Mouse (Mus musculus) heart, adult 18-20 months (tissue): ENCODE measurements around the gene A630095N17Rik. TPM values are rescaled to one million over a fixed set of nuclear protein-coding genes. Genes with fewer than 3 reads are reported as not detected.

Source experiments
- microRNA-seq, 2 experiments: library from miRNA; unstranded; fragments of <30 nt; microRNA quantifications; one replicate each; pipeline ENCODE4 v1.2.0; 2022
- total RNA-seq, 2 experiments: library from RNA; stranded (reverse); gene quantifications; 2 replicates each; pipeline ENCODE4 v1.2.3; 2021

Gene A630095N17Rik
- total RNA-seq, 2 experiments from 2014 or later, result not detected

Small RNAs within 50 kb of the gene (microRNA-seq; reads per million reads assigned to microRNA genes)
- 0 reads per million in 2 experiments for gene Gm27943

Other genes starting within 250 kb of the A630095N17Rik start
- 1 to 10 TPM; 3.8 to 4.6 TPM for gene Nhej1, start 106.9 kb downstream of the A630095N17Rik start, total RNA-seq
- gene Slc23a3, start 98.2 kb downstream of the A630095N17Rik start, total RNA-seq, result under 1 TPM; 0.32 to 0.49 TPM
- 10 to 100 TPM; 22.5 to 27.4 TPM for gene Cnppd1, start 89.4 kb downstream of the A630095N17Rik start, total RNA-seq
- gene Retreg2, start 89.3 kb downstream of the A630095N17Rik start, total RNA-seq, result 10 to 100 TPM; 20.3 to 23.0 TPM
- 10 to 100 TPM; 12.1 to 14.1 TPM for gene Zfand2b, start 63.5 kb downstream of the A630095N17Rik start, total RNA-seq
- 10 to 100 TPM; 28.5 to 29.4 TPM for gene Abcb6, start 51.7 kb downstream of the A630095N17Rik start, total RNA-seq
- gene Ankzf1, start 40.0 kb downstream of the A630095N17Rik start, total RNA-seq, result 10 to 100 TPM in 1 of 2 experiments, 1 to 10 TPM in 1; 7.8 to 10.8 TPM
- gene Atg9a, start 39.9 kb downstream of the A630095N17Rik start, total RNA-seq, result 10 to 100 TPM; 58.8 to 68.8 TPM
- gene Glb1l, start 21.3 kb downstream of the A630095N17Rik start, total RNA-seq, result 1 to 10 TPM; 2.0 to 2.5 TPM
- 10 to 100 TPM; 35.8 to 36.5 TPM for gene Stk16, start 21.3 kb downstream of the A630095N17Rik start, total RNA-seq
- gene Tuba4a, start 12.2 kb downstream of the A630095N17Rik start, total RNA-seq, result 1,000 to 10,000 TPM in 1 of 2 experiments, 100 to 1,000 TPM in 1; 973 to 1,125 TPM
- 100 to 1,000 TPM; 123 to 127 TPM for gene Dnajb2, start 4.3 kb upstream of the A630095N17Rik start, total RNA-seq
- gene Ptprn, start 32.4 kb upstream of the A630095N17Rik start, total RNA-seq, result 1 to 10 TPM; 1.2 to 2.0 TPM
- gene Resp18, start 46.3 kb upstream of the A630095N17Rik start, total RNA-seq, result not detected
- 10 to 100 TPM; 80.9 to 88.3 TPM for gene Dnpep, start 85.9 kb upstream of the A630095N17Rik start, total RNA-seq
- 1,000 to 10,000 TPM; 1,347 to 1,386 TPM for gene Des, start 128.2 kb upstream of the A630095N17Rik start, total RNA-seq
- 100 to 1,000 TPM; 115 TPM for gene Speg, start 143.2 kb upstream of the A630095N17Rik start, total RNA-seq
- 10 to 100 TPM; 34.5 to 38.2 TPM for gene Gmppa, start 203.8 kb upstream of the A630095N17Rik start, total RNA-seq
- gene Asic4, start 218.3 kb upstream of the A630095N17Rik start, total RNA-seq, result not detected
- gene Chpf, start 247.2 kb upstream of the A630095N17Rik start, total RNA-seq, result 10 to 100 TPM; 22.0 to 22.4 TPM
- under 1 TPM; 0.30 to 0.46 TPM for gene Tmem198, start 247.4 kb upstream of the A630095N17Rik start, total RNA-seq